Mouse (Mus musculus): ENCODE data around the gene Dgat2. TPM values are rescaled to one million over a fixed set of nuclear protein-coding genes. Genes with fewer than 3 reads are reported as not detected.

Gene Dgat2
- polyA plus RNA-seq, 1 experiment from 2014 or later: 20.3 TPM

GRCm38 (mm10) chr7:99202163-99202562, 19.6 kb upstream of the Dgat2 start:
- Histone ChIP-seq H3K36me3 (ENCODE audit: control insufficient read depth, insufficient read depth, low read length) (no peaks in the 10 kb centered on the region), H3K4me1 (ENCODE audit: control insufficient read depth, insufficient read depth, low read length) (no peaks in the 10 kb centered on the region), H3K9me3 (ENCODE audit: control insufficient read depth, low read depth, low read length) (no peaks in the 10 kb centered on the region), H3K27me3 (ENCODE audit: control insufficient read depth, insufficient read depth, low read length) (no peaks in the 10 kb centered on the region), H3K27ac (ENCODE audit: low read length) (no peak overlapping the region), H3K4me3 (ENCODE audit: low read depth, low read length) (no peak overlapping the region), H3K4me2 (replicated peaks; ENCODE audit: low read depth, low read length) (no peak overlapping the region), H3K9ac (replicated peaks; ENCODE audit: low read depth, low read length) (no peak overlapping the region)
- WGBS: 84% methylated on average over 7 of the region's 7 CpGs
- ATAC-seq (ENCODE audit: insufficient number of reproducible peaks, insufficient read depth, low FRiP score, low read depth): no peak

- Histone ChIP-seq H3K9ac (replicated peaks; ENCODE audit: low read depth, low read length) (no peak overlapping the region), H3K27ac (ENCODE audit: low read length) (no peak overlapping the region)
- WGBS: 31% methylated on average over 4 of the region's 4 CpGs
Measured at GRCm38 (mm10) chr7:99200290-99200689, 17.8 kb upstream of the Dgat2 start.

DNA sequence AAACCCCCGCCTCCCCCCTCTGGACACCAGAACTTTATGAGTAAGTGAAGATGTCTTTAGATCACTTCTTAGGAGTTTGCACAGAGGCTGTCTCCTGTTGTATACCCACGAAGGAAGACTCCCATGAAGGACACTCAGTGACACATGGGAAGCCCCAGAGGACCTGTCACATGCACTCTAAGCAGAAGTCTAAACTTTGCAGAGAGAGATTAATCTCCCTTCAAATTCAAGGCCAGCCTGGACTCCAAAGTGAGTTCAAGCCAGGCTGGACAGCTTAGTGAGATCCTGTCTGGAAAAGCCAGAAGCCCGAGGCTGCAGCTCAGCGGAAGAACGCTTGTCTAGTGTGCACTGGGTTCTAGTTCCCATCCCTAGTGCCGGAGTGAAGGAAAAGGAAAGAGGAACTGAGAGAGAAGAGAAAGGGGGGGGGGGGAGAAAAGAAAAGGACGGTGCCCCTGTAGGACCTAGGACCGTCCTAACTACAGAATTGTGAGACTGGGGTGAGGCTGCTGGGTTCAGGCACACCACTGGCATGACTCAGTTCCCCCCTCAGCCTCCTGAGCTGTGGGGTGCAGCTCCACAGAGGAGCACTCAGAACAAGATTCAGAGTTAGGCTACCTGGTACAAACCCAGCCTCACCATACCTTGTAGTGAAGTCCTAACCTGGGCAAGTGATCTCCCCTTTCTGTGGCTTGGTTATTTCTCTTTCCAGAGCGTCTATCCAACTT, 17.1 kb upstream of the Dgat2 start:
- Histone ChIP-seq H3K27ac (ENCODE audit: low read length) (no peak overlapping the region), H3K4me2 (replicated peaks; ENCODE audit: low read depth, low read length) (no peak overlapping the region), H3K27me3 (ENCODE audit: control insufficient read depth, insufficient read depth, low read length) (no peaks in the 10 kb centered on the region), H3K4me3 (ENCODE audit: low read depth, low read length) (no peak overlapping the region), H3K36me3 (ENCODE audit: control insufficient read depth, insufficient read depth, low read length) (no peaks in the 10 kb centered on the region), H3K9ac (replicated peaks; ENCODE audit: low read depth, low read length) (no peak overlapping the region), H3K4me1 (ENCODE audit: control insufficient read depth, insufficient read depth, low read length) (no peaks in the 10 kb centered on the region), H3K9me3 (ENCODE audit: control insufficient read depth, low read depth, low read length) (no peaks in the 10 kb centered on the region)
- ATAC-seq (ENCODE audit: insufficient number of reproducible peaks, insufficient read depth, low FRiP score, low read depth): no peak
- 72% methylated on average over 9 of the region's 9 CpGs for WGBS

More at GRCm38 (mm10) chr7:99200290-99200689, 17.8 kb upstream of the Dgat2 start:
- H3K4me1 ChIP-seq (ENCODE audit: control insufficient read depth, insufficient read depth, low read length): no peaks in the 10 kb centered on the region
- no peak overlapping the region for H3K4me2 ChIP-seq (replicated peaks; ENCODE audit: low read depth, low read length)
- H3K4me3 ChIP-seq (ENCODE audit: low read depth, low read length): no peak overlapping the region
- H3K9me3 ChIP-seq (ENCODE audit: control insufficient read depth, low read depth, low read length): no peaks in the 10 kb centered on the region
- no peaks in the 10 kb centered on the region for H3K27me3 ChIP-seq (ENCODE audit: control insufficient read depth, insufficient read depth, low read length)
- ATAC-seq (ENCODE audit: insufficient number of reproducible peaks, insufficient read depth, low FRiP score, low read depth): no peak
- no peaks in the 10 kb centered on the region for H3K36me3 ChIP-seq (ENCODE audit: control insufficient read depth, insufficient read depth, low read length)

DNA sequence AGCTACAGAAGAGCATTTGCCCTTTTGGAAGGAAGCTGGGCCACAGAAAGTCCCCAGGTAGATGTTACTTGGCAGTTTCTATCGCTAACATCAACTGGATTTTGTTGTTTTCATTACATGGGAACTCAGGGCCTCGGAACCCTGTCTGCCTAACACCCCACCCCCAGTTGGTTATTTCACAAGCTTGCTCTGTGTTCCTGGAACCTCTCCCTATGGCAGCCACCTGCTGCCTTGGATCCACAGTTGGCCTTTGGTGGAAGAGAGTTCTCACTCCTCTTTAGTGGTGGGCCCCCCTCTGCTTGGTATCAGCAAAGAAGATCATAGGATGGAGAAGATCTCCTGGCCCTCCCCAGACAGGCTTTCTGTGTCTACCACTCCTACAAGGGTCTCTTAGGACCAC, 16.3 kb upstream of the Dgat2 start:
- Histone ChIP-seq H3K27me3 (ENCODE audit: control insufficient read depth, insufficient read depth, low read length) (no peaks in the 10 kb centered on the region), H3K9ac (replicated peaks; ENCODE audit: low read depth, low read length) (no peak overlapping the region), H3K9me3 (ENCODE audit: control insufficient read depth, low read depth, low read length) (no peaks in the 10 kb centered on the region), H3K27ac (ENCODE audit: low read length) (no peak overlapping the region), H3K4me3 (ENCODE audit: low read depth, low read length) (no peak overlapping the region), H3K4me1 (ENCODE audit: control insufficient read depth, insufficient read depth, low read length) (no peaks in the 10 kb centered on the region), H3K36me3 (ENCODE audit: control insufficient read depth, insufficient read depth, low read length) (no peaks in the 10 kb centered on the region), H3K4me2 (replicated peaks; ENCODE audit: low read depth, low read length) (no peak overlapping the region)
- ATAC-seq (ENCODE audit: insufficient number of reproducible peaks, insufficient read depth, low FRiP score, low read depth): no peak
- 92% methylated on average over 2 of the region's 2 CpGs for WGBS

GRCm38 (mm10) chr7:99194511-99194910, 12.0 kb upstream of the Dgat2 start:
- Histone ChIP-seq H3K4me3 (ENCODE audit: low read depth, low read length) (no peak overlapping the region), H3K9ac (replicated peaks; ENCODE audit: low read depth, low read length) (no peak overlapping the region), H3K27me3 (ENCODE audit: control insufficient read depth, insufficient read depth, low read length) (no peaks in the 10 kb centered on the region), H3K27ac (ENCODE audit: low read length) (no peak overlapping the region), H3K4me1 (ENCODE audit: control insufficient read depth, insufficient read depth, low read length) (no peaks in the 10 kb centered on the region), H3K36me3 (ENCODE audit: control insufficient read depth, insufficient read depth, low read length) (no peaks in the 10 kb centered on the region), H3K4me2 (replicated peaks; ENCODE audit: low read depth, low read length) (no peak overlapping the region), H3K9me3 (ENCODE audit: control insufficient read depth, low read depth, low read length) (no peaks in the 10 kb centered on the region)
- ATAC-seq (ENCODE audit: insufficient number of reproducible peaks, insufficient read depth, low FRiP score, low read depth): no peak
- WGBS: 56% methylated on average over 2 of the region's 2 CpGs

- ATAC-seq (ENCODE audit: insufficient number of reproducible peaks, insufficient read depth, low FRiP score, low read depth): no peak
- no peak overlapping the region for H3K9ac ChIP-seq (replicated peaks; ENCODE audit: low read depth, low read length)
- no peak overlapping the region for H3K27ac ChIP-seq (ENCODE audit: low read length)
- no peaks in the 10 kb centered on the region for H3K4me1 ChIP-seq (ENCODE audit: control insufficient read depth, insufficient read depth, low read length)
- H3K4me2 ChIP-seq (replicated peaks; ENCODE audit: low read depth, low read length): no peak overlapping the region
- no peaks in the 10 kb centered on the region for H3K9me3 ChIP-seq (ENCODE audit: control insufficient read depth, low read depth, low read length)
- H3K36me3 ChIP-seq (ENCODE audit: control insufficient read depth, insufficient read depth, low read length): no peaks in the 10 kb centered on the region
- H3K27me3 ChIP-seq (ENCODE audit: control insufficient read depth, insufficient read depth, low read length): no peaks in the 10 kb centered on the region
- WGBS: 78% methylated on average over 4 of the region's 4 CpGs
- no peak overlapping the region for H3K4me3 ChIP-seq (ENCODE audit: low read depth, low read length)
Measured at GRCm38 (mm10) chr7:99193926-99194325, 11.4 kb upstream of the Dgat2 start.

- Histone ChIP-seq H3K36me3 (ENCODE audit: control insufficient read depth, insufficient read depth, low read length) (no peaks in the 10 kb centered on the region), H3K9me3 (ENCODE audit: control insufficient read depth, low read depth, low read length) (no peaks in the 10 kb centered on the region), H3K4me1 (ENCODE audit: control insufficient read depth, insufficient read depth, low read length) (no peaks in the 10 kb centered on the region), H3K27ac (ENCODE audit: low read length) (no peak overlapping the region), H3K4me2 (replicated peaks; ENCODE audit: low read depth, low read length) (no peak overlapping the region), H3K4me3 (ENCODE audit: low read depth, low read length) (no peak overlapping the region), H3K27me3 (ENCODE audit: control insufficient read depth, insufficient read depth, low read length) (no peaks in the 10 kb centered on the region), H3K9ac (replicated peaks; ENCODE audit: low read depth, low read length) (no peak overlapping the region)
- no peak for ATAC-seq (ENCODE audit: insufficient number of reproducible peaks, insufficient read depth, low FRiP score, low read depth)
Measured at GRCm38 (mm10) chr7:99191411-99191810, 8.9 kb upstream of the Dgat2 start.

GRCm38 (mm10) chr7:99189885-99190284, 7.4 kb upstream of the Dgat2 start:
- 78% methylated on average over 5 of the region's 5 CpGs for WGBS
- Histone ChIP-seq H3K9me3 (ENCODE audit: control insufficient read depth, low read depth, low read length) (no peaks in the 10 kb centered on the region), H3K4me3 (ENCODE audit: low read depth, low read length) (no peak overlapping the region), H3K27ac (ENCODE audit: low read length) (no peak overlapping the region), H3K4me1 (ENCODE audit: control insufficient read depth, insufficient read depth, low read length) (no peaks in the 10 kb centered on the region), H3K4me2 (replicated peaks; ENCODE audit: low read depth, low read length) (no peak overlapping the region), H3K9ac (replicated peaks; ENCODE audit: low read depth, low read length) (no peak overlapping the region), H3K36me3 (ENCODE audit: control insufficient read depth, insufficient read depth, low read length) (no peaks in the 10 kb centered on the region), H3K27me3 (ENCODE audit: control insufficient read depth, insufficient read depth, low read length) (no peaks in the 10 kb centered on the region)
- ATAC-seq (ENCODE audit: insufficient number of reproducible peaks, insufficient read depth, low FRiP score, low read depth): no peak

DNA sequence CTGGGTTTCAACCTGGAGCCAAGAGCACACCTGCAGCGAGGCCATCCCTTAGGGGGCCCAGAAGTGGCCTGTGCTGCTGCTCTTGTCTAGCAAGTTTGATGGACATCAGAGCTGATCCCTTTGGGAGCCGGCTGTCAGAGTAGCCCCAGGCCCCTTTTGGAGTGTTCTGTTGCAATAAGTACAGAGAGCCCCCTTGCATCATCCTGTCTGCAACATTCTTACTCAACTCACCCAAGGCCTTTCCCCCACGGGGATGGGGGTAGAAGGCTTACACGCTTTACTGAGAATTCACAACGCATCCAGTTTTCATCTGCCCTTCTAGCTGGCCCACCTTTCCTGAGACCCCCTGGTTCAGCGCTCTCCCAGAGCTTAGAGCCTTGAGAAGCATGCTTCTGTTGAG, 6.1 kb upstream of the Dgat2 start:
- Histone ChIP-seq H3K36me3 (ENCODE audit: control insufficient read depth, insufficient read depth, low read length) (no peaks in the 10 kb centered on the region), H3K9me3 (ENCODE audit: control insufficient read depth, low read depth, low read length) (no peaks in the 10 kb centered on the region), H3K4me3 (ENCODE audit: low read depth, low read length) (no peak overlapping the region), H3K4me2 (replicated peaks; ENCODE audit: low read depth, low read length) (no peak overlapping the region), H3K4me1 (ENCODE audit: control insufficient read depth, insufficient read depth, low read length) (no peaks in the 10 kb centered on the region), H3K27ac (ENCODE audit: low read length) (no peak overlapping the region), H3K27me3 (ENCODE audit: control insufficient read depth, insufficient read depth, low read length) (no peaks in the 10 kb centered on the region), H3K9ac (replicated peaks; ENCODE audit: low read depth, low read length) (no peak overlapping the region)
- 80% methylated on average over 6 of the region's 6 CpGs for WGBS
- no peak for ATAC-seq (ENCODE audit: insufficient number of reproducible peaks, insufficient read depth, low FRiP score, low read depth)

Measured in stomach, embryonic 14.5 days (tissue).